Comparison of ENCODE assay signal across 10 mouse cellular contexts in genomic region chr6:144203013-144203412, GRCm38 (mm10).
DNase-seq lines count a peak whose midpoint lies in the region; ATAC-seq lines count a peak whose summit lies in the region.
"Had no signal": no experiment of that assay in that cellular context is flagged by ENCODE, and none has a peak within 500 bp of the region (broad histone marks: within the 10 kb centered on the region; RNA-seq: fewer than 3 reads in every experiment).

No protein-coding gene starts in this region.

- intact Hi-C loops in gastrocnemius, postnatal 14 days (cut with DNase I; ENCODE audit: low total_unique reads) = no loop called here

- ATAC-seq in hindbrain, embryonic 11.5 days (ENCODE audit: low FRiP score) = no peak
- no peak for ATAC-seq in embryonic facial prominence, embryonic 15.5 days (ENCODE audit: insufficient number of reproducible peaks, low FRiP score, low TSS enrichment, low read depth)
- ATAC-seq in intestine, embryonic 16.5 days = no peak
- ATAC-seq in neural tube, embryonic 14.5 days (ENCODE audit: low read depth) = no peak
- ATAC-seq in megakaryocyte-erythroid progenitor cell, adult 5-6 weeks (replicated peaks; ENCODE audit: low FRiP score, low TSS enrichment, poor library complexity, severe bottlenecking) = no peak

- no peak overlapping the region for H3K4me2 ChIP-seq in hindbrain, embryonic 11.5 days (replicated peaks; ENCODE audit: low read depth, low read length)
- peak overlapping the region; percentile 29; the same call in 1 of the 2 replicates for H3K4me2 ChIP-seq in embryonic facial prominence, embryonic 15.5 days (replicated peaks)
- H3K4me2 ChIP-seq in intestine, embryonic 16.5 days (ENCODE audit: low read depth, low read length) = peak overlapping the region; percentile 14; the same call in 1 of the 2 replicates
- 0 out of 2 replicates have a peak overlapping the region, but pooled peaks have one; percentile 8 for H3K4me2 ChIP-seq in neural tube, embryonic 14.5 days (ENCODE audit: low read depth, low read length)

- H3K27me3 ChIP-seq in hindbrain, embryonic 10.5 days (ENCODE audit: insufficient read depth, poor library complexity, severe bottlenecking) = no peaks in the 10 kb centered on the region
- no peaks in the 10 kb centered on the region for H3K27me3 ChIP-seq in hindbrain, embryonic 11.5 days (ENCODE audit: control insufficient read depth, insufficient read depth, low read length)
- H3K27me3 ChIP-seq in embryonic facial prominence, embryonic 15.5 days = peaks cover 14% of the 10 kb centered on the region
- H3K27me3 ChIP-seq in intestine, embryonic 16.5 days (replicated peaks; ENCODE audit: control insufficient read depth, insufficient read depth, low read length) = no peaks in the 10 kb centered on the region
- H3K27me3 ChIP-seq in neural tube, embryonic 14.5 days (ENCODE audit: control insufficient read depth, insufficient read depth, low read length) = no peaks in the 10 kb centered on the region

- no peaks in the 10 kb centered on the region for H3K9me3 ChIP-seq in hindbrain, embryonic 10.5 days
- H3K9me3 ChIP-seq in hindbrain, embryonic 11.5 days (ENCODE audit: control insufficient read depth, low read length) = no peaks in the 10 kb centered on the region
- no peaks in the 10 kb centered on the region for H3K9me3 ChIP-seq in embryonic facial prominence, embryonic 15.5 days (replicated peaks)
- H3K9me3 ChIP-seq in intestine, embryonic 16.5 days (ENCODE audit: control insufficient read depth, low read length) = no peaks in the 10 kb centered on the region
- no peaks in the 10 kb centered on the region for H3K9me3 ChIP-seq in neural tube, embryonic 14.5 days (ENCODE audit: control insufficient read depth, low read length)

- H3K4me3 ChIP-seq in hindbrain, embryonic 10.5 days = 0 out of 2 replicates have a peak overlapping the region, but pooled peaks have one; percentile 9
- H3K4me3 ChIP-seq in hindbrain, embryonic 11.5 days (ENCODE audit: low read depth, low read length) = no peak overlapping the region
- peak overlapping the region; percentile 12; the same call in 1 of the 2 replicates for H3K4me3 ChIP-seq in embryonic facial prominence, embryonic 15.5 days (replicated peaks)
- no peak overlapping the region for H3K4me3 ChIP-seq in intestine, embryonic 16.5 days (ENCODE audit: low read length)
- H3K4me3 ChIP-seq in neural tube, embryonic 14.5 days (ENCODE audit: low read depth, low read length) = no peak overlapping the region

- H3K4me1 ChIP-seq in hindbrain, embryonic 10.5 days (replicated peaks) = peaks cover 37% of the 10 kb centered on the region
- H3K4me1 ChIP-seq in hindbrain, embryonic 11.5 days (replicated peaks; ENCODE audit: control insufficient read depth, insufficient read depth, low read length) = peaks cover 3% of the 10 kb centered on the region
- H3K4me1 ChIP-seq in embryonic facial prominence, embryonic 15.5 days = no peaks in the 10 kb centered on the region
- H3K4me1 ChIP-seq in intestine, embryonic 16.5 days (ENCODE audit: control insufficient read depth, insufficient read depth, low read length) = no peaks in the 10 kb centered on the region
- peaks cover 5% of the 10 kb centered on the region; the same call in 1 of the 2 replicates for H3K4me1 ChIP-seq in neural tube, embryonic 14.5 days (ENCODE audit: control insufficient read depth, insufficient read depth, low read length)

- no peak for DNase-seq in hindbrain, embryonic 10.5 days (ENCODE audit: low spot score)
- DNase-seq in hindbrain, embryonic 11.5 days (ENCODE audit: low spot score) = no peak
- no peak for DNase-seq in gastrocnemius, postnatal 14 days
- DNase-seq in urinary bladder, postnatal 25 days (ENCODE audit: low spot score) = no peak
- DNase-seq: cerebellum, adult 11 months had no signal

- H3K36me3 ChIP-seq in hindbrain, embryonic 10.5 days = no peaks in the 10 kb centered on the region
- H3K36me3 ChIP-seq in hindbrain, embryonic 11.5 days (ENCODE audit: control insufficient read depth, insufficient read depth, low read length) = no peaks in the 10 kb centered on the region
- no peaks in the 10 kb centered on the region for H3K36me3 ChIP-seq in embryonic facial prominence, embryonic 15.5 days
- H3K36me3 ChIP-seq in intestine, embryonic 16.5 days (ENCODE audit: control insufficient read depth, insufficient read depth, low read length) = no peaks in the 10 kb centered on the region
- H3K36me3 ChIP-seq in neural tube, embryonic 14.5 days (ENCODE audit: control insufficient read depth, insufficient read depth, low read length) = no peaks in the 10 kb centered on the region

- 50% methylated on average over 12 of the region's 12 CpGs for WGBS in hindbrain, embryonic 10.5 days
- 56% methylated on average over 12 of the region's 12 CpGs for WGBS in hindbrain, embryonic 11.5 days
- WGBS in embryonic facial prominence, embryonic 15.5 days = 28% methylated on average over 12 of the region's 12 CpGs
- WGBS in intestine, embryonic 16.5 days = 53% methylated on average over 12 of the region's 12 CpGs
- 61% methylated on average over 12 of the region's 12 CpGs for WGBS in neural tube, embryonic 14.5 days

- H3K9ac ChIP-seq in hindbrain, embryonic 11.5 days (ENCODE audit: low read depth, low read length) = no peak overlapping the region
- no peak overlapping the region for H3K9ac ChIP-seq in embryonic facial prominence, embryonic 15.5 days
- no peak overlapping the region for H3K9ac ChIP-seq in intestine, embryonic 16.5 days (ENCODE audit: low read depth, low read length)
- H3K9ac ChIP-seq in neural tube, embryonic 14.5 days (replicated peaks; ENCODE audit: low read depth, low read length) = no peak overlapping the region

- H3K27ac ChIP-seq in hindbrain, embryonic 10.5 days = no peak overlapping the region
- no peak overlapping the region for H3K27ac ChIP-seq in hindbrain, embryonic 11.5 days (ENCODE audit: low read depth, low read length)
- no peak overlapping the region for H3K27ac ChIP-seq in embryonic facial prominence, embryonic 15.5 days (replicated peaks)
- H3K27ac ChIP-seq in intestine, embryonic 16.5 days (ENCODE audit: low read length) = no peak overlapping the region
- no peak overlapping the region for H3K27ac ChIP-seq in neural tube, embryonic 14.5 days (ENCODE audit: low read depth, low read length)
- H3K27ac ChIP-seq: macrophage had no signal

Comparison
In these comparisons a context has a peak if more than half of its experiments do, and no peak if none do; other contexts are left out.
1. H3K4me3 ChIP-seq: peak in hindbrain, embryonic 10.5 days (single experiment) and embryonic facial prominence, embryonic 15.5 days (single experiment); none in hindbrain, embryonic 11.5 days (single experiment), intestine, embryonic 16.5 days (single experiment) and neural tube, embryonic 14.5 days (single experiment).